Mouse (Mus musculus) left cerebral cortex, adult 8-10 months (tissue): ENCODE results near the gene Hoxd10. TPM values are rescaled to one million over a fixed set of nuclear protein-coding genes. Genes with fewer than 3 reads are reported as not detected.

ENCODE experiments used
- DNase-seq, 2 experiments: peaks; one replicate each; pipeline ENCODE4 v3.0.0; 2022; ENCODE audit warnings: low spot score in 2 of 2
- total RNA-seq, 4 experiments: library from RNA; stranded (reverse); gene quantifications; 2 replicates each; pipeline ENCODE4 v1.2.4; 2022

Gene Hoxd10
- total RNA-seq, 4 experiments from 2014 or later: not detected

DNA sequence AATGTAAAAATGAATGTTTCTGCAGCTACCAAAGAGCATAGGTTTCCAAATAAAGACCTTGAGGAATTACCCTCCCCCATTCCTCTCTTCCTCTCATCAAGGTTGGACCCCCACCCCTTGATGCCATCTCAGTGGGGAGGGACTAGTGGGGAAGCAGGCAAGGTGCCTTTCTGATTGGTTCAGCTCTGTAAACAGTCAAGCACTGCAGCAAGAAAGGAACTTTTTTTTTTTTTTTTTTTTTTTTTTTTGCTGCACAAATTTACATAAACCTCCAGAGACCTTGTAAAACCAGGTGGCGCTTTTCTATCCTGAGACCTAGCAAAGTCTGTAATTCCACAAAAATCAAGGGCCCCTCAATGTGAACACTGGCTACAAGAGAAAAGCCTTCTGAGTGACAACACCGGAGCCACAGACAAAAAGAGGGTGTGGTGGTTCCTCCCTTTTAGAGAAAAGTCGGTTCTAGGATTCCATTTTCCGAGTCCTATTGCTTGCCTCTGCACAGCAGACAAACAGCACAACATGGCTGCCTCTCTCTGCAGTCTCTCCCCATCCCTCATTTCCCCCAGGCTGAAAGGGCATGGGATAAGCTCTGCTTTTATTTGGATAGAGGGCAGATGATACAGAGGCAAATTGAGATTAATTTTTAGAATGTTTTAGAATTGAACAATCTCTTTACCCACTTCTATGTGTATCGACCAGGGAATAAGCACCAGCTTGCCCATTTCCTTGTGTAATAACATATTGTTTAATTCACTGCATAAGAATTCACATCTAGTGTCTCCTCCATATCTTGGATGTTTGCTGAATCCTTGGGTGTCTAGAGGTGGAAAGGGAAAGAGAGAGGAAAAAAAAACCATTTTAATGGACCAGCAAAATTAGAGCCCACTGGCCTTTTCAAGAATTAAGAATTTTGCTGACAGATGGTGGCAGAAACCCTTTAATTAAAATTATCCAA, 18.0 kb downstream of the Hoxd10 start:
- no peak for DNase-seq

DNA sequence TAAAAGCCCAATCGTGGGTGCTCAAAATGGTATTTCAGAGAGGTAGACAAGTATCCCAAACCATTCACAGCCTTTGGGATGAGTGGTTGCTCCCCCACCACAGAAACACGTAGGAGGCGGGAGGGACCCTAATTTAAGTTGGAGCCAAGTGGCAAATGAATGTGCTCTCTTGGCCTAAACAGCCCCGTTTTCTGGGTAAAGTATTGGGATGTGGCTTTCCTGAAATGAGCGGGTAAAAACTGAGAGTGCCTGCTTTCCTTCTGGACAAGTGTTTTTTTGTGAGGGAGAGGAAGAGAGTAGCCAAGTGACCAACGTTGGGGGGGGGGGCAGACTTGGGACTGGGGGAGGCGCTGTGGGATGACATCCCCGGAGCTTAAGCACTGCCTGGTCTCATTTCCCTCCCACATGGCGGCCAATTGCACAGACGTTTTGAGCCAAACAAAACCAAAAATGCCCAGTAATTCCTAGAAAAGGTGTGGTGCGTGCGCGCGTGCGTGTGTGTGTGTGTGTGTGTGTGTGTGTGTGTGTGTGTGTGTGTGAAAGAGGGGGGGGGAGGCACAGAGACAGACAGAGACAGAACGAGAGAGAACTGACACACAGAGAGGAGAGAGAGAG, 19.3 kb downstream of the Hoxd10 start:
- DNase-seq: no peak

DNA sequence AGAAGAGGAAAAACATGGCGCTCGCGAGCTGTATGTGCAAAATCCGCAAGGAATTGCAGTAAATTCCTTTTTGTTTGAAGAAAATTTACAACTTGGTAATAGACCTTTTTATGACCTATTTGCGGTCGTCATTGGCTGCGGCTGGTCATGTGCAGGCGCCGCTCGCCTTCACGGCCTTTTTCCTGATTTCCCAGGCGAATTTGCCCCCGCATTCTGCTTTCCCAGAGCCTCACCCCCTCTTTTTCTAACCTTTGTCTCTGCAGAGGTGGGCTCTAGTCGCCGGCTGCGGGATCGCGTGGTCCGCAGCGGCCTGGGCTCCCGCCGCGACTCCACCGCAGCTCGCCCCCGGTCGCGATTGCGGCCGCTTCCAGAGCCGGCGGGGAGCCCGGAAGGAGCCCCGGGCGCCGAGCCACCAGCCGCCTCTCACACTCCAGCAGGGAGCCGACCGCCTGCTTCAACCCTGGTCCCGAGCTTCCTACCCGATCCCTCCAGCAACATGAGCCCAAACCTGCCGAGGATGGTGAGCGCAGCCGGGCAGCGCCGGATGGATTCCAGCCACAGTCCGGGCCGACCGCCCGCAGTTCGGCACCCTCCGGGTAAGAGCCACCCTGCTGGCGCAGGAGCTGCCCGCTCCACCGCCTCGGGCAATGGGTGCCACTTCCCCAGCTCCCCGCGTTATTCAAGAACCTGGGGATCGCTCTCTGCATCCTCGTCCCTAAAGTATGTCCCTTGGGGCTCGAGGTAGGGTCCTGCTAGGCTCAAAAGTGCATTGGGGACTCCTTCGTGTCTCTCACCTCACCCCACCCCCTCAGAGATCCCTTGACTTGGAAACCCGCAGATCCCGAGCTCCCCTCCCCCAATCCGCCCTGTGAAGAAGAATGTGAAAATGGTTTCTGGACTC, 20.2 kb downstream of the Hoxd10 start, which contains the start of the genes Hoxd3 and Hoxd4:
Gene Hoxd3 (plus strand): TSS at position 207 of the 901 bp plus-strand sequence.
Gene Hoxd4 (plus strand): TSS at position 209 of the 901 bp plus-strand sequence.
- no peak for DNase-seq

DNA sequence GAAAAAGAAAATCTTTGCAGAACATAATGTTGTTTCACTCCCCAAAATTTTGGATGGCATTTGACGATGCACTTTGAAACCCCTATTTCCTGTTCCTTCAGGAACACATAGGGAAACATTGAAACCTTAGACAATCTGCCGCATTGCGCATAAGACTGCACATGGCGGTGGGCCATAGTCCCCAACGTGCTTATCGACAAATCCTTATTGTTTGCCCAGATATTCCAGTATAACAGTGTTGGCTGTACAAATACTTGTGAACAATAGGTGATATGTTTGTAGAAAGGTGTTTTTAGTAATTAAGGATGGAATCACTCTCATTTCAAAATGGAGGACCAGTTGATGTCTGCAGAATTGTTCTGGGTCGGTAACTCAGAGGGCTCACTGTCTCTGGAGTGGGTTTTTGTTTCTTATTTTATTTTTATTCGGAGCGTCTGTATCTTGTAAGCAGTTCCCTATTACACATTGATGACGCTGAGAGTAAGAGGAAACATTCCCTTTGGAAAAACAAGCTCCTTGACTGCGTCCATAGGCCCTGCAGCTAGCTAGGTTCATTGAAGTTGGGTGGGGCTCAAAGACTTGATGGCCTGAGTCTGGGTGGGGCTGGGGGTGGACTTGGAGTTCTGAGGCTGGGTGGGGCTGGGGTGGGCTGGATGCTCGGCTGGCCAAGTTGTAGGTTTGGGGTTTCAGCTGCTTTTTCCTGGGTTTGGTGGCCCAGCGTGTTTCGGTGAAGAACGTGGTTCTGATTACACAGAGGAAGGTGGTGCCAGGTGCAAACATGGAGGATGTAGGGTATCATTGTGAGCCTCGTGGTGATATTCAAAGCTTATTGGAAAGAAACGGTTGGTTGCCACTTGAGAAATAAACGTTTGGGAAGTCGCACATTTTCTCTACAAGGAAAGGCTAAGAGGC, 21.8 kb downstream of the Hoxd10 start:
- no peak for DNase-seq

DNA sequence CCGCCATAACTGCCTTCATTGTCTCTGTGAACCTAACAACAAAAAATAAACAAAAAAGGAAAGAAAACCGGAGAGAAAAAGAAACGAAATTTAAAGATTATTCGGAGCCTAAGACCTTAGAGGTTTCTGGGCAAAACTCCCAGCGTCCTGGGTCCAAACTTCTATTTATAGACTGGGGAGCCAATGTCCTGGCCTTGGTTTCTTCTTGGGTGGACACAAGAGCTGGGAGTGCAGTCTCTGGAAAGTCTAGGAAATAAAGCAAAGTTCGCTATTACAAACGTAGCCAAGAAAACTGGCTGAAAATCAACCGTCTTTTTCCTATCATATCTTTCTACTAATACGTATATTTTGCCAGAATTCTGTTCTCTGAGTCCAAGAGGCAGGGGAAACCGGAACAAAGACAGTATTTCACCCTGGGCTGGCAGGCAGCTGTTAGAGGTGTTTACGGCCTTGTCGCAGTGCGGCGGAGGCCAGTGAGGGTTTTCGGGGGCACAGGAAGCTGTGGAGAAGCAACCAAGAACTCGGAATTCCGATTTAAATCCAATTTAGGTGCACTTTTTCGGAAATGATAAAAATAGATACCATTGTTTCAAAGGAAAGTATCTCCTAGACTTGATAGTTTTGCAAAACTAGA, 22.5 kb downstream of the Hoxd10 start:
- DNase-seq: no peak

DNA sequence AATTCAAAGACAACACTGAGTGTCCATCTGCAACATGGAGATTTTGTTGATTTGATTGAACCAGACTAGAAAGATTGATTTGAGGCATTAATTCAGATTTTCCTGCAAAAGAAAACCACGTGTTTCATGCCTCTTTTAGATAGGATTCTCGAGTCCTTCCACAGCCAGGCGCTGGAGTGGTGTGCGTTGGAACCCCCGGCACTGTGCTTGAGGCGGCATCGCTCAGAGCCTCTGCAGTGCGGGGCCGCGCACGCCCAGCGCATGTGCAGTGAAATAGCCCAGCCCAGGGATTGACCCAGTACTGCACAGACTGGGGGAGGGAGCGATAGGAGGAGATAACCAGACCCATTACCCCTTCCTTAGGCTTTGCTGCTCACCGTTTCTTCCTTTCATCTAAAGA, 23.2 kb downstream of the Hoxd10 start:
- no peak for DNase-seq

DNA sequence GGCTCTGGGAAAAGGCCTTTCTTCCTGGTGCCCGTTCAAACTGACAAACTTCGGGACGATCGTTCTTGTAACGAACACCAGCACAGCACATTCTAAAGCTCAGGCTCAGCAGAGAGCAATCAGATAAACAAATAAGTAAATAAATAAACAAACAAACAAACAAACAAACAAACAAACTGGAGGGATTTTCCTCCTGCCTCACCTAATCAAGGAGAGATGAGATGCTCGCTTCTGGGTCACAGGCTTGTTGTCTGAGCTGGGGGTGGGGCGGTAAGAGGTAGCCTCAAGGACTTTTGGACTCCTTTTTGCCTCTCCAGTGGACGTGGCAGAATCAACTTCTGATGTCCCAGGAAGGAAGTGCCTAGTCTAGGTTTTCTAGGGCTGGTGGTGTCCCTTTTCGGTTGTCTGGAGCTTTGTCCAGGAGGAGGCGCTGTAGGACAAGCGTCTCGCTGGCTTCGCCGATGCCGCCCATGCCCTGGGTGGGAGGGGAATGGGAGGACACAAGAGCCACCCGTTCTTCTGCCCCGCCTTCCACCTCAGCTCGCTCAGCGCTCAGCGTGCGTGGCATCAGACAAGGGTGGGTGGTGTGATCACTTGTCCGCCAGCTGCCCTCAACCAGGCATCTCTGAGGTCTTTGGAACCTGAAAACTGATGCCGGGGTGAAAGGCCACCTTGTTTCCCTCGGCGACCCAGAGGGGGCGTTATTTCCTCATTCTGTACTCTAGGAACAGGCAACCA, 23.9 kb downstream of the Hoxd10 start:
- DNase-seq: peak; percentile 40 to 68

DNA sequence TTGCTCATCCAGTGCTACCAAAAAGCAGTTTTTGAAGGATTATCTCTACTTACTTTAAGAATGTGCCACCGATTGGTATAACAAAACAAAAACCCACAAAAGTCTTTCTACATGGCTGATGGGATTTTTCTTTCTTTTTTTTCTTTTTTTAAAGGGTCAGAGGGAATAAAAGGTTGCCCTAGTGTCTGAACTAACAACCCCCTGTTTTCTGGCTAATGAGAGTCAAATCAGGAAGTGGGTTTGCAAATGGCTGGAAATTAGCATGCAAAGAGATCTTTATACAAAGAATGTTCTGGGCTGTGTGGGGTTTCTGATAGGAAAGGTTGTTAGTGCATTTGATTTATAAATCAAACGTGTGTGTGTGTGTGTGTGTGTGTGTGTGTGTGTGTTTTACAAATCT, 28.7 kb downstream of the Hoxd10 start:
- no peak for DNase-seq

DNA sequence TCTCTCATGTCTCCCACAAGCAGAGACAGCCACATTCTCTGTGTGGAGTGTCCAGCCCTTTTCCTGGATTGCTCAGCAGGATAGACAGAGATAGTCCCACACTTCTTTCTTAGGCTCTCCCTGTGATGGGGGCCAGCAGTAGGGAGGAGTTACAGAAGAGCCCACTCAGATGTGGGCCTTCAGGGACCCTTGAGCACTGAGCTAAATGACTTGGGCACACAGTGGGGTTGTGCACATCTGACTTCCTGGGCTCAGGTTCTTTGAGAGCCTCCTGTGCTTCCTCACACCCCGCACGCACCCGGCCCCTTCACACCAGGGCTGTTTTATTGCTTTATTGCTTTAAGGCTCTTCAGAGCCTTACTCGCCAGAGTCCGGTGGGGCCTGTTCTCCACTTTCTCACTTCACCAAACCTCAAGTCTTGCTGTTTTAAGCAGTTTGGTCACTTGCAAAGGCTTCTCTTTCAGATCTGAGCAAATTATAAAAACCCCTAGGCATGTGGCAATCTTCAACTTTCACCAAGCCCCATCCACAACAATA, 29.3 kb downstream of the Hoxd10 start:
- DNase-seq: no peak

DNA sequence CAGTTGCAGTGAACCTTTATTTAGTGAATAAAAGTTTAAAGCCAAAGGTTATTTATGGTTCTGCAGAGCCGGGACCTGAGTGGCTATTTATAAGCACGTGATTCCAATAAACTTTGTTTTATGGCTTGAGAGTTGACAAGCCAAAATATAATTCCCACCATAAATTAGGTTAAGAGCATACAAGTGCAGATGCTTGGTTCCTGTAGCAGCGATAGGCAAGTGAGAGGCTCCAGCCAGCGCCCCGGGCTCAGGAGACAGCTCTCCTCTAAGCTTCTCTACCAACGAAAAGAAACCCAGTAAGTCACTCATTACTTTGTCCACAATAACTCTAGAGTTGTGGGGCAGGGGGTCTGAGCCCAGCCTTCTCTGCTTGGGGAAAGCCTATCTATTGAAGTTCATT, 30.2 kb downstream of the Hoxd10 start:
- no peak for DNase-seq

DNA sequence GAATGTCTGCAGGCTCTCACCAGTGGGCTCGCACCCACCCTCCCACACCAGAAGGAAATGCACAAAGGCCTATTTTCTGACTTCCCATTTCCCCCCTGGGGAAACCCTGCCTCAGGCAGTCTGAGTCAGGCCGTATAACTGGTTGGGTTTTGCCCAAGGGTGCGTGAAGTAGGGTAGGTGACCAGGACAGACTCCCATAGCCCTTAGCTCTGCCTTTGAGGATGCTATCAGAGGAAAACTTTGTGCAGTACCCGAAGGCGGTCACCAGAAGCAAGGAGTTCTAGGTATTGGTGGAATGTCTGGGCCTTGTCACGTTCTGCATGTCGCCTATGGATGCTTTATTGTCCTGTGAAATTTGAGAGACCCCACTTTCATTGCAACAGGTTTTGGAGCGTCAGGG, 31.2 kb downstream of the Hoxd10 start:
- DNase-seq: no peak

DNA sequence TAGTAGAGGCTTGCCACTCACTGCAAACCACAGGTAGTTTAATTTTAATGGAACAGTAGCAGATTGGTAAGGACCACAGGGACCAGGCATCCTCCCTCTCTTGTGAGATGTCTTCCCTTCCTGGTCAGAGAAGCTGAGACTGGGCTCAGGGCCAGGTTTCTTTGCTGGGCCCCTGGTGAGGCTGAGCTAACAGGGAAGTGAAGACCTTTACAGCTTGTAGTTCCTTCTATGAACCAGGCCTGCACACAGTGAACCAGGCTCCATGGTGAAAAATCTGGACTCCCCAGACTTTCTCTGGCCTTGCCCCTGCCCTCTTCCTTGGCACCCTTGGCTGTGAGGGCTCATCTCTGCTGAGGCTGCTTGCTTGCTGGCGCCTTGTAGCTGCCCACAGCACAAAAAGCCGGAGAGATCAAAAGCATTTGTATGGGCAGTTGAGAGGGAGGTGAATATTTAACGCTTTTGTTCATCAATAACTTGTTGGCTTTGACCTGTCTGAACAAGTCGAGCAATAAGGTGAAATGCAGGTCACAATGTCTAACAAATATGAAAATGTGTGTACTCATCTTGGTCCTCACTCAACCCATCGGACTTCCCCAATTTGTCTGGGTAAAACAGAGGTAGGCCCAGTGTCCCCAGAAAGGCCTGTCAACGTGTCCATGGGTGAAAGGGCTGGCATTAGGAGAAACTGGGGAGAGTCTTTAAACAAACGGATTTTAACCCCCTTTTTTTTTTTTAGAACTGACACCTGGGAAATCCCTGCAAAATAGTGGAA, 32.7 kb downstream of the Hoxd10 start:
- no peak for DNase-seq

DNA sequence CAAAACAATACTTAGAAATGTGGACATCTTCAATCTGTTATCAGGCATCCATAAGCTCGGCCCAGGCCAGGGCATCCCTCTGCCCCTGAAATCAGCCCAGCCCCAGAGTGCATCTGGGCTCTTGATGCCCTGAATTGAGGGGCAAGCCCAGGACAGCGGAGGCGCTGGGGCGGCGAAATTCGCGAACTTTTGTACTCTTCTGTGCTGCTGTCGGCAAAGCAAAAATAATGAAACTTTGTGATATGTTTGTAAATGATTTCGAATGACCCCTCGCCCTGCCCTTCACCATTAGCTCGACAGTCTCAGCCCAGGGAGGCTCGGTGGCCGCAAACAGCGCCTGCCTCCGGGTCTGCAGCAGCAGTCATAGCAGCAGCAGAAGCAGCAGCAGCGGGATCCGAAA, 33.4 kb downstream of the Hoxd10 start:
- DNase-seq: no peak

DNA sequence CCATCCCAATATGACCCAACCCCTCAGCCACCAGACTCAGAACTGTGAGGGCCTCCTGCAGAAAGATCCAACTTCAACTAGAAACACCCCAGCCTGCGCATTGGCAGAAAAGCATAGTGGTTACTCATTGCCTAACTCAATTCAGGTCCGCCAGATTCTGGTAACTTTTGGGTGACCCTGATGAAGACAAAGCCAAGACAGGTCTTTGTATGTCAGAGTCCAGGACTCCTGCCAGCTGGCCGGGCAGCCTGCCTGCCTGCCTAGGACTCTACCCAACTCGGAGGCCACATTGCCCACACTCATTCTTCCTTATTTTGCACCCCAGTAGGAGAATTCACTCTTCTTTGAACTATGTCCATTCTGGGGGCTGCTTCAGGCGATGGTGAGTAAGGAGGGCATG, 34.8 kb downstream of the Hoxd10 start, which contains the start of gene Gm28230:
Gene Gm28230 (plus strand): TSS at position 178 of the 400 bp plus-strand sequence.
- DNase-seq: no peak

DNA sequence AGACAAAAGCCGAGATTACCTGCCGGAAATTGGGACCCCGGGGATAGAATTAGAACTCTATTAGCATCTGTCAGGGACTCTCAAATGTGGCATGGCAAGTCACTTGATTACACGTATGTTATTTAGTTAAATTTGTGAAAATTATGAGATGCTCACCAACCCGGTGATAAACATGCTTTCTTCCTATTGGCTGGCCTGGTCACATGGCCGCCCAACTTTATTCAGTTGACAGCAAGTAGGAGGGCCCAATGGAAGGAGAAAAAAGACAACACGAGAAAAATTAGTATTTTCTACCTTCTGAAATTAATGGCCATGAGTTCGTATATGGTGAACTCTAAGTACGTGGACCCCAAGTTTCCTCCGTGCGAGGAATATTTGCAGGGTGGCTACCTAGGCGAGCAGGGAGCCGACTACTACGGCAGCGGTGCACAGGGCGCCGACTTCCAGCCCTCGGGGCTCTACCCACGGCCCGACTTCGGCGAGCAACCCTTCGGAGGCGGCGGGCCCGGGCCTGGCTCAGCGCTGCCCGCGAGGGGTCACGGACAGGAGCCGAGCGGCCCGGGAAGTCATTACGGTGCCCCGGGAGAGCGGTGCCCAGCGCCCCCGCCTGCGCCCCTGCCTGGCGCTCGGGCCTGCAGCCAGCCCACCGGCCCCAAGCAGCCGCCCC, 35.4 kb downstream of the Hoxd10 start:
- DNase-seq: no peak

DNA sequence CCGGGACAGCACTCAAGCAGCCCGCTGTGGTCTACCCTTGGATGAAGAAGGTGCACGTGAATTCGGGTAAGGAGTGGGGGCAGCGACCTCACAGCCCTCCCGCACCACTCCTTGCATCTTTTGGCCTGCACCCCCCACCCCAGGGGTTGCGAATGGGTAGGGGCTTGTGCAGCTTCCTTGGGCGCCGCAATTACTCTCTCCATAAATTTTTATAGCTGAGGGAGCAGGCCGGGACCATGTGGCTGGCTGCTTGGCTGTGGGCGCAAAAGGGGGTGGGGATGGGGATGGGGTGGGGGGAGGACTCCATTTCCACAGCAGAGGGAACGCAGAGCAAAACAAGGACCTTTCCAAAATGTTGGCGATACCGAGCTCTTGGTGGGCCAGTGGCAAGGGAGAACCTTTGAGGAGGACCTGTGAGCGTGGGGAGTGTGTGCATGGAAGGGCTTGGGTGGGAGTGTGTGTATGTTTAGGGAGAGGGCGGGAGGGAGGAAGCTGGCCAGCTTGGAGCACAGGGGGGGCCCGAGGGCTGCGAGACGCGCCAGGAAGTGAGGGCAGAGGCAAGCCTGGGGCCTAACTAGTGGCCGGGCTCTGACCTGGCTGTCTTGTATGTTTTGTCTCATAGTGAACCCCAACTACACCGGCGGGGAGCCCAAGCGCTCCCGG, 36.0 kb downstream of the Hoxd10 start:
- no peak for DNase-seq

DNA sequence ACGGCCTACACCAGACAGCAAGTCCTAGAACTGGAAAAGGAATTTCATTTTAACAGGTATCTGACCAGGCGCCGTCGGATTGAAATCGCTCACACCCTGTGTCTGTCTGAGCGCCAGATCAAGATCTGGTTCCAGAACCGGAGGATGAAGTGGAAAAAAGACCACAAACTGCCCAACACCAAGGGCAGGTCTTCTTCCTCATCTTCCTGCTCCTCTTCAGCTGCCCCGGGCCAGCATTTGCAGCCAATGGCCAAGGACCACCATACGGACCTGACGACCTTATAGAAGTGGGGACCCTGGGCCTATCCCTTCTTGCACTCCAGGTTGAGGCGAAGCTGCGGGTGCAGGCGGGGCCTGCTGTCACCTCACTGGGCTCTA, 36.6 kb downstream of the Hoxd10 start:
- DNase-seq: no peak
